Comparison of ENCODE assay signal across 8 mouse cellular contexts in the genomic region with DNA sequence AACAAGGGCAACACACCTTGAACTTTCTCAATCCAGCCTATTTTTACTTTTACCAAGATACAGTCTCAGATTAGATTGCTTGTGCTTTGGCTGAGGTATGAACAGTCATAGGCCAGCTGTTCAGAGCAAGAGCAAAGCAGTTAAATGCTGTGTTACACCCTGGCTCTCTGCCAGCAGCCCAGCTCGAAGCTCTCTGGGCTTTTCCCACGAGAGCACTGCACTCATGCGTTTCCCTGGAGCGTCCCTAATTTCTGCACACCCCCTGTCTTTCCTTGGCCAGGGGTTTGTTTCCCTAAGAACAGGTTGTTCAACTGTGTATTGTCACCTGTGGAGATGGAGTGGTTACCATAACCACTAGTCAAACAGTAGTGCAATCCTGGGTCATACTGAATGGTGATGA.
DNase-seq lines count a peak whose midpoint lies in the region; ATAC-seq and TF ChIP-seq lines count a peak whose summit lies in the region.

No protein-coding gene starts in this region.

- TF ChIP-seq POLR2A in kidney, adult 2 months (IDR thresholded peaks at IDR 0.05; ENCODE audit: low read depth, low read length): no peak

- ATAC-seq in intestine, embryonic 14.5 days (replicated peaks; ENCODE audit: low FRiP score, low TSS enrichment, low read depth): no peak; the same call in 1 of the 2 replicates
- ATAC-seq in intestine, postnatal 0 days: no peak
- no peak for ATAC-seq in hindbrain, embryonic 12.5 days (ENCODE audit: low FRiP score)

- H3K4me1 ChIP-seq in intestine, embryonic 14.5 days (replicated peaks; ENCODE audit: control insufficient read depth, insufficient read depth, low read length): no peaks in the 10 kb centered on the region
- H3K4me1 ChIP-seq in intestine, postnatal 0 days (replicated peaks; ENCODE audit: control insufficient read depth, insufficient read depth, low read length): no peaks in the 10 kb centered on the region
- no peaks in the 10 kb centered on the region for H3K4me1 ChIP-seq in kidney, adult 2 months (ENCODE audit: control insufficient read depth, insufficient read depth, low read length)
- no peaks in the 10 kb centered on the region for H3K4me1 ChIP-seq in hindbrain, embryonic 12.5 days

- no peak overlapping the region for H3K4me3 ChIP-seq in intestine, embryonic 14.5 days (ENCODE audit: low read depth, low read length)
- no peak overlapping the region for H3K4me3 ChIP-seq in intestine, postnatal 0 days (ENCODE audit: low read depth, low read length)
- H3K4me3 ChIP-seq in kidney, adult 2 months (ENCODE audit: insufficient read depth, low read depth, low read length): no peak overlapping the region
- H3K4me3 ChIP-seq in hindbrain, embryonic 12.5 days: no peak overlapping the region

- H3K9ac ChIP-seq in intestine, embryonic 14.5 days (ENCODE audit: low read length): no peak overlapping the region
- H3K9ac ChIP-seq in intestine, postnatal 0 days (ENCODE audit: low read depth, low read length): no peak overlapping the region
- no peak overlapping the region for H3K9ac ChIP-seq in hindbrain, embryonic 12.5 days

- H3K27ac ChIP-seq in intestine, embryonic 14.5 days (ENCODE audit: low read depth): no peak overlapping the region
- no peak overlapping the region for H3K27ac ChIP-seq in intestine, postnatal 0 days (ENCODE audit: low read depth, low read length)
- H3K27ac ChIP-seq in kidney, adult 2 months (ENCODE audit: insufficient read depth, low read depth, low read length): no peak overlapping the region
- H3K27ac ChIP-seq in hindbrain, embryonic 12.5 days: no peak overlapping the region

- H3K27me3 ChIP-seq in intestine, embryonic 14.5 days (replicated peaks; ENCODE audit: control insufficient read depth, insufficient read depth, low read length): no peaks in the 10 kb centered on the region
- H3K27me3 ChIP-seq in intestine, postnatal 0 days (replicated peaks; ENCODE audit: control insufficient read depth, insufficient read depth, low read length): no peaks in the 10 kb centered on the region
- H3K27me3 ChIP-seq in kidney, adult 2 months (replicated peaks; ENCODE audit: control insufficient read depth, insufficient read depth, low read length): no peaks in the 10 kb centered on the region
- H3K27me3 ChIP-seq in hindbrain, embryonic 12.5 days: no peaks in the 10 kb centered on the region

- TF ChIP-seq CTCF in intestine, postnatal 0 days (IDR thresholded peaks at IDR 0.05; ENCODE audit: low read depth): no peak
- TF ChIP-seq CTCF in kidney, adult 2 months (conservative IDR thresholded peaks at IDR 0.05; ENCODE audit: insufficient read depth, insufficient read length, low read depth, low read length): no peak

- 20% methylated on average over 4 of the region's 4 CpGs for WGBS in intestine, embryonic 14.5 days
- WGBS in intestine, postnatal 0 days: 11% methylated on average over 4 of the region's 4 CpGs
- 14% methylated on average over 4 of the region's 4 CpGs for WGBS in kidney, adult 2 months
- WGBS in hindbrain, embryonic 12.5 days: 59% methylated on average over 4 of the region's 4 CpGs

- no peak overlapping the region for H3K4me2 ChIP-seq in intestine, embryonic 14.5 days (ENCODE audit: low read length)
- H3K4me2 ChIP-seq in intestine, postnatal 0 days (replicated peaks; ENCODE audit: low read depth): no peak overlapping the region
- H3K4me2 ChIP-seq in hindbrain, embryonic 12.5 days (replicated peaks): no peak overlapping the region

- no peaks in the 10 kb centered on the region for H3K9me3 ChIP-seq in intestine, embryonic 14.5 days (ENCODE audit: control insufficient read depth, low read length)
- no peaks in the 10 kb centered on the region for H3K9me3 ChIP-seq in intestine, postnatal 0 days (ENCODE audit: control insufficient read depth)
- H3K9me3 ChIP-seq in hindbrain, embryonic 12.5 days (replicated peaks): no peaks in the 10 kb centered on the region

- H3K36me3 ChIP-seq in intestine, embryonic 14.5 days (ENCODE audit: control insufficient read depth, insufficient read depth, low read length): no peaks in the 10 kb centered on the region
- H3K36me3 ChIP-seq in intestine, postnatal 0 days (ENCODE audit: control insufficient read depth, insufficient read depth): no peaks in the 10 kb centered on the region
- H3K36me3 ChIP-seq in kidney, adult 2 months (ENCODE audit: control insufficient read depth, insufficient read depth, low read length): no peaks in the 10 kb centered on the region
- no peaks in the 10 kb centered on the region for H3K36me3 ChIP-seq in hindbrain, embryonic 12.5 days

- peak; percentile 54 for DNase-seq in intestine, embryonic 14.5 days (ENCODE audit: low spot score)
- DNase-seq in adrenal gland, adult 8-10 months: peak; percentile 10
- DNase-seq in kidney, adult 2 months: peak; percentile 13
- DNase-seq in lung, postnatal 36 days: peak; percentile 56
- DNase-seq in urinary bladder, adult 18-20 months (ENCODE audit: low spot score in 2 of 2): no peak
- DNase-seq in yolk sac, embryonic 10.5 days (ENCODE audit: low spot score): no peak

Comparison
In these comparisons a context has a peak if more than half of its experiments do, and no peak if none do; other contexts are left out.
1. DNase-seq: peak in intestine, embryonic 14.5 days (single experiment), adrenal gland, adult 8-10 months (single experiment), kidney, adult 2 months (single experiment) and lung, postnatal 36 days (single experiment); none in urinary bladder, adult 18-20 months (0 of 2) and yolk sac, embryonic 10.5 days (single experiment).